Mouse (Mus musculus) heart, postnatal 0 days (tissue): ENCODE measurements around the gene Pga5. TPM values are rescaled to one million over a fixed set of nuclear protein-coding genes. Genes with fewer than 3 reads are reported as not detected.

Experiments
- ATAC-seq: fragments of 200-750 bp; cut with Nextera tagmentation; 2 replicates; pipeline ENCODE4 v1.8.0; 2017; ENCODE audit warnings: low read depth, moderate number of reproducible peaks, moderate library complexity; ENCODE audit not compliant: insufficient read depth
- DNase-seq: peaks from one replicate; pipeline ENCODE4 v3.0.0-alpha.2; 2016; ENCODE audit warnings: low spot score
- H3K27ac ChIP-seq: fragments of 300-500 bp; sonication (generic); 2 replicates; pipeline ENCODE4 v1.5.1; 2014; ENCODE audit warnings: low read depth, mild to moderate bottlenecking
- H3K27me3 ChIP-seq: fragments of 300-500 bp; sonication (generic); 2 replicates; pipeline ENCODE4 v1.6.1; 2014; ENCODE audit warnings: low read length, mixed read lengths; ENCODE audit not compliant: control insufficient read depth, insufficient read depth
- H3K36me3 ChIP-seq: fragments of 300-500 bp; sonication (generic); replicated peaks from 2 replicates; pipeline ENCODE4 v1.6.1; 2014; ENCODE audit warnings: low read length, mixed read lengths; ENCODE audit not compliant: control insufficient read depth, insufficient read depth
- H3K4me1 ChIP-seq: fragments of 300-500 bp; sonication (generic); 2 replicates; pipeline ENCODE4 v1.6.1; 2014; ENCODE audit warnings: antibody characterized with exemption; ENCODE audit not compliant: control insufficient read depth, insufficient read depth
- H3K4me2 ChIP-seq: fragments of 300-500 bp; sonication (generic); 2 replicates; pipeline ENCODE4 v1.6.1; 2014; ENCODE audit warnings: low read depth, mild to moderate bottlenecking, low read length, moderate library complexity
- H3K4me3 ChIP-seq: fragments of 300-500 bp; sonication (generic); 2 replicates; pipeline ENCODE4 v1.5.1; 2014; ENCODE audit warnings: low read depth, low read length
- H3K9ac ChIP-seq: fragments of 300-500 bp; sonication (generic); replicated peaks from 2 replicates; pipeline ENCODE4 v1.6.1; 2014; ENCODE audit warnings: low read depth, low read length, mixed read lengths
- H3K9me3 ChIP-seq: fragments of 300-500 bp; sonication (generic); replicated peaks from 2 replicates; pipeline ENCODE4 v1.6.1; 2016; ENCODE audit warnings: low read length; ENCODE audit not compliant: control insufficient read depth
- CTCF ChIP-seq: IDR thresholded peaks from 2 replicates; pipeline ENCODE4 v1.5.1; 2016; ENCODE audit warnings: antibody characterized with exemption, control low read depth, low read depth
- EP300 ChIP-seq: IDR thresholded peaks from 2 replicates; pipeline ENCODE4 v1.6.1; 2016; ENCODE audit warnings: antibody characterized with exemption, low read depth
- WGBS: fragments of 180-500 bp; shearing (Covaris S2); extraction: QIAGEN DNeasy Blood & Tissue Kit; methylation state at CpG from one replicate; pipeline ENCODE4 v1.1.7; 2014; 5-methylcytosine and 5-hydroxymethylcytosine counted together
- polyA plus RNA-seq: library from polyadenylated mRNA; unstranded; fragments of >200 nt; fragmentation: Nextera tagmentation; extraction: Ambion mirVana; gene quantifications from 2 replicates; pipeline ENCODE4 v1.2.1, GENCODE M21; 2015
- total RNA-seq: library from RNA; depleted of rRNA; stranded (reverse); fragments of >200 nt; gene quantifications from 2 replicates; pipeline ENCODE4 v1.2.3, GENCODE M21; 2014; ENCODE audit warnings: low replicate concordance; rRNA removed

The Pga5 gene
- total and polyA plus RNA-seq, 2 experiments from 2014 or later, result not detected

- 3% methylated on average over 21 of the region's 21 CpGs for WGBS
- TF ChIP-seq CTCF, result no peak
- no peak for TF ChIP-seq EP300
Observed at GRCm38 (mm10) chr19:10634872-10635318, 43.0 kb downstream of the Pga5 start.

GRCm38 (mm10) chr19:10634106-10634871 is 43.6 kb downstream of the Pga5 start, which contains the start of gene Vwce:
Gene Vwce, plus strand, starts transcription at chr19:10634213.
- H3K27me3 ChIP-seq, result no peaks in the 10 kb centered on the region
- H3K27ac ChIP-seq, result no peak within 1 kb of the TSS
- H3K9me3 ChIP-seq, result no peaks in the 10 kb centered on the region
- peak within 1 kb of the TSS; percentile 83 for H3K4me2 ChIP-seq
- 3% methylated on average over 32 of the region's 32 CpGs for WGBS
- TF ChIP-seq EP300 (no peak), CTCF (peak; percentile 29)
- ATAC-seq, result peak; percentile 82
- H3K36me3 ChIP-seq, result peaks cover 16% of the 10 kb centered on the region
- peak within 1 kb of the TSS; percentile 40 for H3K4me3 ChIP-seq
- H3K4me1 ChIP-seq, result peaks cover 15% of the 10 kb centered on the region
- peak within 1 kb of the TSS; percentile 30 for H3K9ac ChIP-seq
- peak; percentile 31 for DNase-seq

More at GRCm38 (mm10) chr19:10634872-10635318, 43.0 kb downstream of the Pga5 start:
- H3K36me3 ChIP-seq, result peaks cover 10% of the 10 kb centered on the region; the same call in 1 of the 2 replicates
- peak overlapping the region; percentile 83 for H3K4me2 ChIP-seq
- no peaks in the 10 kb centered on the region for H3K27me3 ChIP-seq
- ATAC-seq, result peak; percentile 77
- no peaks in the 10 kb centered on the region for H3K9me3 ChIP-seq
- peak; percentile 69 for DNase-seq
- no peak overlapping the region for H3K27ac ChIP-seq
- peak overlapping the region; percentile 40 for H3K4me3 ChIP-seq
- peak overlapping the region; percentile 30 for H3K9ac ChIP-seq
- peaks cover 15% of the 10 kb centered on the region for H3K4me1 ChIP-seq

Other genes with a start within 250 kb of the Pga5 start
- 1.9 TPM in 1 of 2 replicates, not detected in the other for gene Lrrc10b, start 220.6 kb downstream of the Pga5 start, total RNA-seq
- gene Lrrc10b, start 220.6 kb downstream of the Pga5 start, polyA plus RNA-seq, result 0.08 and 0.18 TPM in 2 replicates
- 0.19 TPM in 1 of 2 replicates, not detected in the other for gene Ppp1r32, start 195.1 kb downstream of the Pga5 start, total RNA-seq
- gene Ppp1r32, start 195.1 kb downstream of the Pga5 start, polyA plus RNA-seq, result 0.14 TPM in 2 replicates
- gene Cpsf7, start 152.8 kb downstream of the Pga5 start, total RNA-seq, result 18.4 and 51.4 TPM in 2 replicates
- 14.2 and 14.8 TPM in 2 replicates for gene Cpsf7, start 152.8 kb downstream of the Pga5 start, polyA plus RNA-seq
- 50.6 and 66.2 TPM in 2 replicates for gene Sdhaf2, start 151.9 kb downstream of the Pga5 start, total RNA-seq
- 56.1 and 56.9 TPM in 2 replicates for gene Sdhaf2, start 151.9 kb downstream of the Pga5 start, polyA plus RNA-seq
- 10.2 and 12.9 TPM in 2 replicates for gene Tmem216, start 121.8 kb downstream of the Pga5 start, total RNA-seq
- gene Tmem216, start 121.8 kb downstream of the Pga5 start, polyA plus RNA-seq, result 12.7 and 13.2 TPM in 2 replicates
- 11.9 and 22.7 TPM in 2 replicates for gene Cyb561a3, start 100.9 kb downstream of the Pga5 start, total RNA-seq
- gene Cyb561a3, start 100.9 kb downstream of the Pga5 start, polyA plus RNA-seq, result 13.7 and 15.5 TPM in 2 replicates
- gene Tmem138, start 100.7 kb downstream of the Pga5 start, total RNA-seq, result 6.7 and 8.1 TPM in 2 replicates
- 11.9 and 12.1 TPM in 2 replicates for gene Tmem138, start 100.7 kb downstream of the Pga5 start, polyA plus RNA-seq
- 298 and 349 TPM in 2 replicates for gene Ddb1, start 72.7 kb downstream of the Pga5 start, total RNA-seq
- gene Ddb1, start 72.7 kb downstream of the Pga5 start, polyA plus RNA-seq, result 130 and 137 TPM in 2 replicates
- gene Tkfc, start 72.4 kb downstream of the Pga5 start, total RNA-seq, result 2.7 and 3.0 TPM in 2 replicates
- 5.9 and 7.7 TPM in 2 replicates for gene Tkfc, start 72.4 kb downstream of the Pga5 start, polyA plus RNA-seq
- gene Vwce, start 43.9 kb downstream of the Pga5 start, total RNA-seq, result 0.19 and 4.7 TPM in 2 replicates
- gene Vwce, start 43.9 kb downstream of the Pga5 start, polyA plus RNA-seq, result 0.22 and 0.23 TPM in 2 replicates
- gene Vps37c, start 10.7 kb upstream of the Pga5 start, total RNA-seq, result 25.5 and 42.1 TPM in 2 replicates
- gene Vps37c, start 10.7 kb upstream of the Pga5 start, polyA plus RNA-seq, result 22.2 and 23.0 TPM in 2 replicates
- 3.2 TPM in 1 of 2 replicates, not detected in the other for gene Cd5, start 60.9 kb upstream of the Pga5 start, total RNA-seq
- 0.12 and 0.23 TPM in 2 replicates for gene Cd5, start 60.9 kb upstream of the Pga5 start, polyA plus RNA-seq
- 3.6 TPM in 1 of 2 replicates, not detected in the other for gene Cd6, start 152.0 kb upstream of the Pga5 start, total RNA-seq
- not detected in 2 replicates for gene Cd6, start 152.0 kb upstream of the Pga5 start, polyA plus RNA-seq
- gene Slc15a3, start 161.7 kb upstream of the Pga5 start, total RNA-seq, result 0.46 and 2.7 TPM in 2 replicates
- gene Slc15a3, start 161.7 kb upstream of the Pga5 start, polyA plus RNA-seq, result 0.43 and 0.59 TPM in 2 replicates
- 69.1 and 71.7 TPM in 2 replicates for gene Tmem132a, start 191.9 kb upstream of the Pga5 start, total RNA-seq
- gene Tmem132a, start 191.9 kb upstream of the Pga5 start, polyA plus RNA-seq, result 19.3 and 19.5 TPM in 2 replicates
- gene Tmem109, start 203.9 kb upstream of the Pga5 start, total RNA-seq, result 80.6 and 99.8 TPM in 2 replicates
- gene Tmem109, start 203.9 kb upstream of the Pga5 start, polyA plus RNA-seq, result 85.8 and 90.9 TPM in 2 replicates
- 362 and 463 TPM in 2 replicates for gene Prpf19, start 217.2 kb upstream of the Pga5 start, total RNA-seq
- 33.0 and 36.8 TPM in 2 replicates for gene Prpf19, start 217.2 kb upstream of the Pga5 start, polyA plus RNA-seq
- gene Zp1, start 242.6 kb upstream of the Pga5 start, total RNA-seq, result not detected in 2 replicates
- 0.19 TPM in 1 of 2 replicates, not detected in the other for gene Zp1, start 242.6 kb upstream of the Pga5 start, polyA plus RNA-seq